Mouse (Mus musculus) retina, adult 2 months (tissue): ENCODE results near the gene Krt90.
"Not testable (repeated sequence)": the region's sequence is repeated elsewhere in the genome, so short reads cannot be mapped to it uniquely, and the experiment has no call there.

Experiments
- DNase-seq: peaks from one replicate; pipeline ENCODE4 v3.0.0-alpha.2; 2012; ENCODE audit warnings: low read depth, low spot score

Gene Krt90

GRCm38 (mm10) chr15:101517161-101517560 is 45.6 kb downstream of the Krt90 start, which contains the start of gene Gm49425:
Gene Gm49425, minus strand, starts transcription at chr15:101517261.
- not testable (repeated sequence) for DNase-seq

DNA sequence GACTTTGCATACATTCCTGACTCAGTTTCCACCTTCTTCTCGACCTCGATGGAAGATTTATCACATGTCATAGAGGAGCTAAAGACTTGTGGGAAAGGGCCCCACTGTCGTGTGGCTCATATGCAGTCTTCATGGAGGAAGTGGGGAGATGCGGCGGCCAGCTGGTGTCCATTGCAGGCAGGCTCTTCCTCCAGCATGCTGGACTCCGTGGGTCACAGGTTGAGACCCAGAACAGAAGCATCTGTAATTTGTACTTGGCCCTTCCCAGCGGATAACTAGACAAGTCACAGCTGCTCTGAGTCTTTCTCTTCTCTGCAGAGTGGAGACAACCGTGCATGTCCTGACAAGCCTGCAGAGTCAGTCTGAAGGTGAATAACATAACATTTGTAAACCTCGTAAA is 54.5 kb downstream of the Krt90 start:
- no peak for DNase-seq

DNA sequence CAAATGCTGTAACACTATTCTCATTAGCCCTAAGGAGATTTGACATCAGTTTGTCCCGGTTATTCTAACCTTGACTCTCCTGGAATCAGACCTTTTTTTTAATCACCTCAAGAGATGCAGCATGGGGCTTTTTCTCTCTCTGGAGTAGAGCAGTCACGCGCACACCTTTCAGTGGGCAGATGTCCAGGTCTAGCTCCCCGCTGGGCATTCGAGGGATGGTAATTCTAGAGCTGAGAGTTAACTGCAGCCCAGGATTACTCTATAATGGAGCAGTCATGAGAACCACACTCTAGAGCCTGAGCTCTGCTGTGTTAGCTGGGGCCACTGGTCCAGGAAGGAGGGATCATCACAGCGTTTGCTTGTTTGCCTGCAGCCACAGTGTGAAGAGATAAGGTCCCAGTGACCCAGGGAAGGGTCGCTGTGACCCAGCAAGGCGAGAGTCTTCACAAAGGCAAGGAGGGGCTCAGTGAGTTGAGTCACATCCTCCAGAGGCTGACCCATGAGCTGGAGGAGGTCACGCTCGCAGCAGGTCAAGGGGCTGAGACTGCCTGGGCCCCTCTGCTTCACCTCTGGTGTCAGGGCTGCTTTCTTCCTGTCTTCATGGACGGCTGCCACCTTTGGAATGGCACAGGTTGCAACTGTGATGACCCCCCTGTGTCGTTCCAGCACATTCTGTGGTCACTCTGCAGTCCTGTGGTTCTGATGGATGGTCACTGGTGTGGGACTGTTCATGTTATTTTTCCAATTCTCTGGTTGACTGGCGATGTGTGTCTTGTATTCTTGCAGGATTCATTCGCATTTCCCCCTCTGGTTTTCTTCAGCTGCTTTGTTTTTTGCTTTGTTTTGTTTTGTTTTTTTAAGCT is 55.6 kb downstream of the Krt90 start:
- no peak for DNase-seq
